Mouse (Mus musculus): ENCODE measurements around the gene Rac3. TPM values are rescaled to one million over a fixed set of nuclear protein-coding genes. Genes with fewer than 3 reads are reported as not detected.

Rac3 gene
- polyA plus RNA-seq, 1 experiment = 0.08 TPM

- Histone ChIP-seq H3K9me3 (ENCODE audit: control insufficient read depth, low read length) (peaks cover 4% of the 10 kb centered on the region; the same call in 1 of the 2 replicates), H3K4me3 (replicated peaks) (no peak overlapping the region), H3K27me3 (ENCODE audit: control insufficient read depth) (no peaks in the 10 kb centered on the region), H3K36me3 (ENCODE audit: control insufficient read depth) (peaks cover 79% of the 10 kb centered on the region), H3K4me1 (ENCODE audit: control insufficient read depth) (no peaks in the 10 kb centered on the region)
- no peak for TF ChIP-seq TAL1 (IDR thresholded peaks at IDR 0.05; ENCODE audit: low read length)
- no peak for TF ChIP-seq GATA1 (IDR thresholded peaks at IDR 0.05; ENCODE audit: low read length)
Observed at GRCm38 (mm10) chr11:120697741-120698140, 23.5 kb upstream of the Rac3 start.

GRCm38 (mm10) chr11:120703696-120704454 is 17.4 kb upstream of the Rac3 start:
- H3K4me1 ChIP-seq (ENCODE audit: control insufficient read depth) = no peaks in the 10 kb centered on the region; the same call in 1 of the 2 replicates
- no peaks in the 10 kb centered on the region for H3K9me3 ChIP-seq (ENCODE audit: control insufficient read depth, low read length)
- TF ChIP-seq GATA1 (IDR thresholded peaks at IDR 0.05; ENCODE audit: low read length) = no peak
- TF ChIP-seq TAL1 (IDR thresholded peaks at IDR 0.05; ENCODE audit: low read length) = no peak
- no peak overlapping the region for H3K4me3 ChIP-seq (replicated peaks)
- no peaks in the 10 kb centered on the region for H3K27me3 ChIP-seq (ENCODE audit: control insufficient read depth)
- peaks cover 65% of the 10 kb centered on the region for H3K36me3 ChIP-seq (ENCODE audit: control insufficient read depth)

GRCm38 (mm10) chr11:120704486-120705325 is 16.6 kb upstream of the Rac3 start:
- Histone ChIP-seq H3K4me3 (replicated peaks) (no peak overlapping the region), H3K9me3 (ENCODE audit: control insufficient read depth, low read length) (no peaks in the 10 kb centered on the region), H3K27me3 (ENCODE audit: control insufficient read depth) (no peaks in the 10 kb centered on the region), H3K4me1 (ENCODE audit: control insufficient read depth) (no peaks in the 10 kb centered on the region; the same call in 1 of the 2 replicates), H3K36me3 (ENCODE audit: control insufficient read depth) (peaks cover 61% of the 10 kb centered on the region)
- TF ChIP-seq TAL1 (IDR thresholded peaks at IDR 0.05; ENCODE audit: low read length) (no peak), GATA1 (IDR thresholded peaks at IDR 0.05; ENCODE audit: low read length) (no peak)

- no peaks in the 10 kb centered on the region; the same call in none of the 2 replicates for H3K4me1 ChIP-seq (ENCODE audit: control insufficient read depth)
- no peaks in the 10 kb centered on the region for H3K27me3 ChIP-seq (ENCODE audit: control insufficient read depth)
- H3K9me3 ChIP-seq (ENCODE audit: control insufficient read depth, low read length) = no peaks in the 10 kb centered on the region
- H3K4me3 ChIP-seq (replicated peaks) = no peak overlapping the region
- peaks cover 61% of the 10 kb centered on the region for H3K36me3 ChIP-seq (ENCODE audit: control insufficient read depth)
- TF ChIP-seq GATA1 (IDR thresholded peaks at IDR 0.05; ENCODE audit: low read length) = no peak
- no peak for TF ChIP-seq TAL1 (IDR thresholded peaks at IDR 0.05; ENCODE audit: low read length)
Observed at GRCm38 (mm10) chr11:120706120-120706519, 15.2 kb upstream of the Rac3 start.

GRCm38 (mm10) chr11:120707225-120707624 is 14.0 kb upstream of the Rac3 start:
- Histone ChIP-seq H3K4me1 (ENCODE audit: control insufficient read depth) (peaks cover 4% of the 10 kb centered on the region), H3K4me3 (replicated peaks) (no peak overlapping the region), H3K36me3 (ENCODE audit: control insufficient read depth) (peaks cover 63% of the 10 kb centered on the region), H3K9me3 (ENCODE audit: control insufficient read depth, low read length) (no peaks in the 10 kb centered on the region), H3K27me3 (ENCODE audit: control insufficient read depth) (no peaks in the 10 kb centered on the region)
- TF ChIP-seq GATA1 (IDR thresholded peaks at IDR 0.05; ENCODE audit: low read length) = no peak
- no peak for TF ChIP-seq TAL1 (IDR thresholded peaks at IDR 0.05; ENCODE audit: low read length)

GRCm38 (mm10) chr11:120707969-120708368 is 13.3 kb upstream of the Rac3 start:
- Histone ChIP-seq H3K4me3 (replicated peaks) (no peak overlapping the region), H3K36me3 (ENCODE audit: control insufficient read depth) (peaks cover 59% of the 10 kb centered on the region), H3K9me3 (ENCODE audit: control insufficient read depth, low read length) (no peaks in the 10 kb centered on the region), H3K4me1 (ENCODE audit: control insufficient read depth) (peaks cover 11% of the 10 kb centered on the region), H3K27me3 (ENCODE audit: control insufficient read depth) (no peaks in the 10 kb centered on the region)
- TF ChIP-seq TAL1 (IDR thresholded peaks at IDR 0.05; ENCODE audit: low read length) = no peak
- no peak for TF ChIP-seq GATA1 (IDR thresholded peaks at IDR 0.05; ENCODE audit: low read length)

- Histone ChIP-seq H3K27me3 (ENCODE audit: control insufficient read depth) (no peaks in the 10 kb centered on the region), H3K36me3 (ENCODE audit: control insufficient read depth) (peaks cover 47% of the 10 kb centered on the region)
- TF ChIP-seq TAL1 (IDR thresholded peaks at IDR 0.05; ENCODE audit: low read length) = no peak
Observed at GRCm38 (mm10) chr11:120709551-120709950, 11.7 kb upstream of the Rac3 start.

GRCm38 (mm10) chr11:120710672-120711071 is 10.6 kb upstream of the Rac3 start:
- no peak overlapping the region for H3K4me3 ChIP-seq (replicated peaks)
- H3K36me3 ChIP-seq (ENCODE audit: control insufficient read depth) = peaks cover 49% of the 10 kb centered on the region
- TF ChIP-seq GATA1 (IDR thresholded peaks at IDR 0.05; ENCODE audit: low read length) (no peak), TAL1 (IDR thresholded peaks at IDR 0.05; ENCODE audit: low read length) (no peak)
- no peaks in the 10 kb centered on the region for H3K9me3 ChIP-seq (ENCODE audit: control insufficient read depth, low read length)
- H3K27me3 ChIP-seq (ENCODE audit: control insufficient read depth) = no peaks in the 10 kb centered on the region
- H3K4me1 ChIP-seq (ENCODE audit: control insufficient read depth) = peaks cover 35% of the 10 kb centered on the region

More at GRCm38 (mm10) chr11:120709551-120709950, 11.7 kb upstream of the Rac3 start:
- Histone ChIP-seq H3K9me3 (ENCODE audit: control insufficient read depth, low read length) (no peaks in the 10 kb centered on the region), H3K4me3 (replicated peaks) (no peak overlapping the region), H3K4me1 (ENCODE audit: control insufficient read depth) (peaks cover 26% of the 10 kb centered on the region)

- H3K4me3 ChIP-seq (replicated peaks) = peak overlapping the region; percentile 81
Observed at GRCm38 (mm10) chr11:120711980-120712604, 9.2 kb upstream of the Rac3 start.

More at GRCm38 (mm10) chr11:120711980-120712604, 9.2 kb upstream of the Rac3 start:
- Histone ChIP-seq H3K9me3 (ENCODE audit: control insufficient read depth, low read length) (no peaks in the 10 kb centered on the region), H3K36me3 (ENCODE audit: control insufficient read depth) (peaks cover 53% of the 10 kb centered on the region), H3K27me3 (ENCODE audit: control insufficient read depth) (no peaks in the 10 kb centered on the region), H3K4me1 (ENCODE audit: control insufficient read depth) (peaks cover 35% of the 10 kb centered on the region)
- TF ChIP-seq TAL1 (IDR thresholded peaks at IDR 0.05; ENCODE audit: low read length) (no peak), GATA1 (IDR thresholded peaks at IDR 0.05; ENCODE audit: low read length) (no peak)

All from erythroblast, embryonic 14.5 days (primary cell).